Mouse (Mus musculus) thymus, postnatal 36 days (tissue): Measurements from ENCODE around the gene Gm49358.

Experiments
- DNase-seq, 2 experiments: peaks; one replicate each; pipeline ENCODE4 v3.0.0; 2022; ENCODE audit warnings: mixed read lengths in 2 of 2

Gene Gm49358

DNA sequence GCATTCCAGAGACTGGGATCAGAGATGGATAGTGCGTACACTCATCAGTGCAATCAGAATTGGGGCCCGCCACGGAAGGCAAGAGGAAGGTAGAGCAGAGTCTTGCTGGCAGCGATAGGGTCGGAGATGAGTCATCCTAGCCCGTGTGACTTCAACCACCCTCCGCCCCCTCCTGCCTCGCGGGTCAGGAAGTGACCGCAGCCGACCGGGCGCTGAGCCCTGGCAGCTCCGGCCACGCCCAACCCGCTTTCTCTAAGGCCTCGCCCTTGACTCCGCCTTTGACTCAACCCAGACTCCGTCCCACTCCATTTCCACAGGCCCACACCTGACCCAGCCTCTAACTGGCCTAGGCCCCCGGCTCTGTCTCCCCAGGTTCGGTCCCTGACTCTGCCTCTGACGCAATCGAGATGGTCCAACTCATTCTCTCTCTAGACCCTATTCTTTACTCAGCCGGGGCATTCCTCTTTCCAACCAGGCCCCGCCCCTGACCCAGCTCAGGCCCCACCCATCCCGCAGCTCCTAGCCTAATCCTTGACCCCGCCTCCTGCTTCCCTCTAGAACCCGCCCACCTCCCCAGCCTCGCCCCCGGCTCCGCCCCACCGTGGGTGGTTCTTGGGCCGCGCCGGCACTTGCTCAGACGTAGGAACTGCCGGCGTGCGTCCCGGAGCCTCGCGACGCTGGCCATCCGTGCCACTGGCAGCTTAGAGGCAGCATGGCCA, 14.8 kb downstream of the Gm49358 start, which contains the start of gene Nt5dc3:
Gene Nt5dc3 (plus strand): TSS at position 608 of the 719 bp plus-strand sequence.
- DNase-seq, result peak; percentile 96 to 97

GRCm38 (mm10) chr10:86779117-86779755, 15.5 kb downstream of the Gm49358 start:
- peak in 1 of 2 experiments; percentile 31 for DNase-seq

- DNase-seq, result no peak
Measured at GRCm38 (mm10) chr10:86779816-86780500, 16.2 kb downstream of the Gm49358 start.

- DNase-seq, result no peak
Measured at GRCm38 (mm10) chr10:86781641-86782040, 17.9 kb downstream of the Gm49358 start.

DNA sequence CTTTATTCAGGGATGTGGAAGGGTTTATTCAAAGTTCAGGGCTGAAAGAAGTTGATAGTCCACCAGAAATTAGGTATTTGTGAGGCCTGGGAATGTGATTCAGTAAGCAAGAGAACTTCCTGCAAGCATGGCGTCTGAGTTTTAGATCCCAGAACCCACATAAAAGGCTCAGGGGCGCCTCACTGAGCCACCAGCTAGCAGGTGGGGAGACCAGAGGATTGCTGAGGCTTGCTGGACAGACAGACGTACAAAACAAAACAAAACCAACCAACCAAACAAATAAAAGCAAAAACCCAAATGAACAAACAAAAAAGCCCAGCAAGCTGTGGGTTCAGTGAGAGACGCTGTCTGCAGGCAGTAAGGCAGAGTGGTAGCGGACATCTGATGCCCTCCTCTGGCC, 18.9 kb downstream of the Gm49358 start:
- no peak for DNase-seq

- no peak for DNase-seq
Measured at GRCm38 (mm10) chr10:86783561-86783960, 19.8 kb downstream of the Gm49358 start.

DNA sequence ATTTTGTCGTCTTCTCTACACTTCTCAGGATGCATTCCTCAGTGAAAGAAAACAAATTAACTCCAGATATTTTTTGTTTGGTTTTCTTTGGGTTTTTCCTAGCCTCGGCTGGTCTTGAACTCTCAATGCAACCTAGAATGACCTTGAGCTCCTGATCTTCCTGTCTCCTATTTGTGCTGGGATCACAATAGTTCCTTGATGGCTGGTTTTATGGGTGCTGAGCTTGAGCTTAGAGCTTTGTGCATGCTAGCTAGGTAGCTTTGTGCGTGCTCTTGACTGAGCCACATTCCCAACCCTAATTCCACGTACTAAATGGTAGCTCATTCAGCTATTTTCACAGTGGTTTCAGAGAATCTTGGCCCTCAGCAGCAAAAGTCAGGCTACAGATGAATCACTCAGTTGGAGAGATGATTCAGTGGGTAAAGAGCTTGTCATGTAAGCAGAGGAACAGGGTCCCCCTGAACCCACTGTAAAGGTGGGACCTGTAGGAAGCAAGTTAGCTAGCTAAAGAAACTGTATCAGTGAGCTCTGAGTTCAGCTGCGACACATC, 20.4 kb downstream of the Gm49358 start:
- DNase-seq, result no peak

DNA sequence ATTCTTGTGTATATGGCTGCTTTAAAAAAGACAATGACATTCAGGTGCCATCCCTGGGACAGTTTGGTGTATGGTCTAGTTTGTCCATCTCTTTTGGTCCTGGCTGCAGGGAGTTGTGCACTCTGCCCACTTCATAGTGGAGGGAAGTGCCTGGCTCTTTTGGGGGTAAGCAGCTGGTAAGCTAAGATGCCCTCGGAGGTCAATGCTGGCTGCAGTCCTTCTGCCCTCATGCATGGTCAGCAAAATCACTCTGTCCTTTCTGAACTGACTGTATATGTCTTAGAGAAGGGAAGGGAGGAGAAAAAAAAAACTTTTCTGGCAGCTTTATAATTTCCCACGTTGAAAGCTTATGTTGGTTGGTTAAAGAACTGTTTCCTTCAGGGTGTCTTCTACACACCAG, 21.6 kb downstream of the Gm49358 start:
- no peak for DNase-seq

DNA sequence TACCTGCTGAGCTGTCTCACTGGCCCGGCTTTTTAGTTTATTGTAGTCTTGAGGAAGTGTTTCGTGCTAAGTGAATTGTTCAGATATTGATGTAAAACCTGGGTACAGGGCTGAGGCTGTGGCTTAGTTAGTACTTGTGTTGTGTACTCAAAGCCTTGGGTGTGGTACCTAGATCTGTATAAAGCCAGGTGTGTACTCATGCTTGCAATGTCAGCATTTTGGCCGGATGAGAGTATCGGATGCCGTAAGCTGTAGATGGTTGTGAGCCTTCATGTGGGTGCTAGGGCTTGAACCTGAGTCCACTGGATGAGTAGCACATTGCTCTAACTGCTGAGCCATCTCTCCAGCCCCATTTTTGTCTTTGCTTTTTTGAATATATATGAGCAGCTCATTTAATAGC, 22.3 kb downstream of the Gm49358 start:
- no peak for DNase-seq

- no peak for DNase-seq
Measured at GRCm38 (mm10) chr10:86788193-86788592, 24.4 kb downstream of the Gm49358 start.

DNA sequence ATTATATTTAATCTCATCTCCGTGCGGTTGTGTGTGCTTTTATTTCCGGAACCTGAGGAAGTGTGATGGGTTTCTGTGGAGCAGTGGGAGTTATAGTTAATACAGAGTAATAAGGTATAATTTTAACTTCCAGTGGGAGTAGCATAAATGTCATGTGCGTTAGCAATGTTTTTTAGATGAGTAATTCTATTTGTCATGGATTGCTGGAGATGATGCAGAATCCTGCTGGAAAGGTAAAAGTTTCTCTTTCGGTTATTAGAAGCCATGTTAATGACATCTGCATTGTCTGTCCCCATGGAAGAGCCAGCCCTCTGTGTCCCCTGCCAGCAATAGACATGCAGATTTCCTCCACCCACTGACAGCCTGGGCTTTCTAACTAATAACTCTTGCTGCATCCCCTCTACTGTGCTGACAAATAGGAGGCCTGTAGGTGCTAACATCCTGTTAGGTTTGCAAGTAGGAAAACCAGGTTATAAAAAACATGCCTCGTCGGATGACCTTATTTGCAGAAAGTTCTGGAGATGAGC, 25.4 kb downstream of the Gm49358 start:
- DNase-seq, result no peak

GRCm38 (mm10) chr10:86791507-86792184, 27.9 kb downstream of the Gm49358 start:
- DNase-seq, result no peak

DNA sequence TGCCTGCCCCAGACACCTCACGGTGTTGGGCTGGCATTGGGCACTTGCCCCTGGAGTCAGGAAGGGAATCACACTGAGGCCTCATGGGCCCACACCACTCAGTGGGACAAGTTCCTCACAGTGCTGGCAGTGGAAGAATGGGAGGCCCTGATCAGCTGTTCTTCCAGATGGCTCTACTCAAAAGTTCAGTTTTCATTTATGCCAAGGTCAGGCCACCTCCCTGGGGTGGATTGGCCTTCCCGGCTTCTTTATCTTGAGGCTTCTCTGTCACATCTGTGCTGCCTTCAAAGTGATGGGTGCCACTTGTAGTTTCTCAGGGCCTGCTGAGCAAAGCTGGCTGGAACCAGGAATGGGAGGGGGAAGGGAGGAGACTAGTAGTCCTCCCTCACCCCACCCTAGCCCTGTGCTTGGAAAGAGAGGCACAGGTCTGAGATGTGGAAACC, 29.8 kb downstream of the Gm49358 start:
- DNase-seq, result no peak

GRCm38 (mm10) chr10:86794196-86794595, 30.4 kb downstream of the Gm49358 start:
- no peak for DNase-seq

DNA sequence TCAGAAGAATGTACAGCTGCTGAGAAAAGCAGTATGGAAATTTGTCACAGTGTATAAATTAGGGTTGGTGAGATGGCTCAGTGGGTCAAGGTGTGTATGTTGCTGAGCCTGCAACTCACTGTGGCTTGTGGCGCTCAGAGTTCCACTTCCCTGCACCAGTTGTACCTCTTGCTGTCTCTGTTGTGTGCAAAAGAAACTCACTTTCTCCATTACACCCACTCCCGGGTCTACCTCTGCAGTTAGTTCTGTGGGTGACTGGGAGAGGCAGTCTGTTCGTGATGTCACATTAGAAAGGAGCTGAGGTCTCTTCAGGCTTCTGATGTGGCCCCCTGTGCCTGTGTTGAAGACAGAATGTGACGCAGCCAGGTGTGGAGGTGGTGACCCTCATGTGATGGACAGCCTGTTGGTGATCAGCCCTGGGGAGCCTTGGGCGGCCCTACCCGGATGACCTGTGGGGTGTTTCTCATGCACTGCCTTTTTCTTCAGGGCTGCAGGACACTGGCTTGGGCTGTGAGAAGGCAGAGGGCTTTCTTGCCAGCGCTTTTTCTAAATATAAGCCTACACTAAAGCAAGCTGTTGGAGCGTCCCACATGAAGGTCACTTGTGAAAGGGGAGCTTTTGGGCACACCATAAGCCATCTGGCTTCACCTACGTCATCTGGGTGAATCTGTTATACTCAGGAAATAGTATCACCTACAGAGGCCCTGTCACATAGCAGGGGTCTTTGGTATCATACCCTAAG, 31.2 kb downstream of the Gm49358 start:
- DNase-seq, result no peak

- DNase-seq, result no peak
Measured at GRCm38 (mm10) chr10:86796073-86796741, 32.4 kb downstream of the Gm49358 start.

DNA sequence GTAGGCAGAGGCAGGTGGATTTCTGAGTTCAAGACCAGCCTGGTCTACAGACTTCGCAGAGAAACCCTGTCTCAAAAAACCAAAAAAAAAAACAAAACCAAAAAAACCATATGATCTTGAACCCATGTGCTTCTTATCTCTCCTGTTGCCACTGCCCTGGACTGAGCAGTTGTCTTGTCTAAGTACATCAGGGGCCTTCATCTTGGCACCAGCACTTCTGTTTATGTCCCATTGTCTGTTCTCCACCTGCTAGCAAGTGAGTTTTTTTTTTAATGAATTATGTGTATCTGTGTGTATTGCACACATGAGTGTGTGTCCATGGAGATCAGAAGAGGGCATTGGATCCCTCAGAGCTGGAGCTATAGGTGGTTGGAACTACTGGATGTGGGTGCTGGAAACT, 43.6 kb downstream of the Gm49358 start:
- DNase-seq, result no peak

GRCm38 (mm10) chr10:86808013-86808758, 44.4 kb downstream of the Gm49358 start:
- no peak for DNase-seq

- no peak for DNase-seq
Measured at GRCm38 (mm10) chr10:86810000-86810399, 46.2 kb downstream of the Gm49358 start.

DNA sequence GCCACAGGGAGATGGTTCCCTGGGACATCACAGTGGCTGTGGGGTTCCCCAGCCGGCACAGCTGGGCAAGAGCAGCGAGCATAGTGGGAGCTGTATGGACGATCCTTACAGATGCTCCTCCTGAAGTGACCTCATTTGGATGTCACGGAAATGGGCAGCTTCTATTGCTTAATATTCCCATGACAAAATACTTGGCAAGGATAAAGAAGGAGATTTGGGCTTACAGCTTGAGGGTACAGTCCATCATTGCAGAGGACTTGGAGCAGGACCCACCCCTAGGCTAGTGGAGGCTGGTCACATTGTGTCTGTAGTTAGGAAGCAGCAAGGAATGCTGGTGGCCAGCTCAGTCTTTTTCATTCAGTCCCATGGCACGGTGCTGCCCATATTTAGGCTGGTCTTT, 46.8 kb downstream of the Gm49358 start:
- no peak for DNase-seq
